Mouse (Mus musculus) G1E (cell line): ENCODE data around the gene Lcor. TPM values are rescaled to one million over a fixed set of nuclear protein-coding genes. Genes with fewer than 3 reads are reported as not detected.

Source experiments
- ATAC-seq: 2 replicates; pipeline ENCODE4 v1.8.0; 2016; ENCODE audit warnings: mild to moderate bottlenecking; ENCODE audit not compliant: insufficient number of reproducible peaks, poor library complexity, low FRiP score, severe bottlenecking; ENCODE audit errors: extremely low read depth
- DNase-seq: peaks from one replicate; pipeline ENCODE4 v3.0.0; 2012; ENCODE audit warnings: low spot score
- H3K27me3 ChIP-seq: 2 replicates; pipeline ENCODE4 v1.6.1; 2012; ENCODE audit warnings: mild to moderate bottlenecking, low read length, inconsistent platforms; ENCODE audit not compliant: insufficient read depth
- H3K36me3 ChIP-seq: replicated peaks from 2 replicates; pipeline ENCODE3; 2012; ENCODE audit warnings: mild to moderate bottlenecking, inconsistent platforms
- H3K4me1 ChIP-seq: 2 replicates; pipeline ENCODE4 v1.6.1; 2012; ENCODE audit warnings: low read depth, low read length, inconsistent platforms, mixed read lengths; ENCODE audit not compliant: insufficient read depth
- H3K4me3 ChIP-seq: 2 replicates; pipeline ENCODE4 v1.5.1; 2012; ENCODE audit warnings: low read depth, mild to moderate bottlenecking, inconsistent platforms, low read length, moderate library complexity, mixed read lengths
- H3K9me3 ChIP-seq: replicated peaks from 2 replicates; pipeline ENCODE4 v1.6.1; 2012; ENCODE audit warnings: inconsistent platforms
- CTCF ChIP-seq: IDR thresholded peaks from 2 replicates; pipeline ENCODE4 v1.5.1; 2012; ENCODE audit warnings: low read depth, low read length, inconsistent platforms, mixed read lengths
- GATA1 ChIP-seq: IDR thresholded peaks from 2 replicates; pipeline ENCODE4 v1.6.1; 2012; ENCODE audit warnings: borderline replicate concordance, low read length, inconsistent platforms, mixed read lengths
- GATA2 ChIP-seq: IDR thresholded peaks from 2 replicates; pipeline ENCODE4 v1.6.1; 2012; ENCODE audit warnings: low read depth, low read length, inconsistent platforms, borderline replicate concordance
- POLR2AphosphoS5 ChIP-seq: IDR thresholded peaks from 2 replicates; pipeline ENCODE4 v1.6.1; 2012; ENCODE audit warnings: low read depth, low read length, inconsistent platforms; ENCODE audit not compliant: insufficient replicate concordance
- TAL1 ChIP-seq: conservative IDR thresholded peaks from 2 replicates; pipeline ENCODE4 v1.6.1; 2012; ENCODE audit warnings: low read depth, low read length, inconsistent platforms, mixed read lengths
- polyA plus RNA-seq: library from polyadenylated mRNA; stranded (reverse); fragments of >175 nt; gene quantifications from 2 replicates; pipeline ENCODE4 v1.2.3, GENCODE M21; 2012
- total RNA-seq, 2 experiments: library from RNA; stranded (forward) in 1 of 2; stranded (reverse) in 1 of 2; fragments of 200-1000 nt in 1 of 2; fragments of >200 nt in 1 of 2; fragmentation: Nextera tagmentation in 1 of 2; gene quantifications; 2 replicates each; pipeline ENCODE4 v1.2.3; 2014 to 2017

Gene Lcor
- total and polyA plus RNA-seq, 3 experiments, result 2.9 to 44.5 (median 16.0) TPM

- H3K4me1 ChIP-seq, result no peaks in the 10 kb centered on the region; the same call in 1 of the 2 replicates
- no peak for ATAC-seq
- no peaks in the 10 kb centered on the region for H3K27me3 ChIP-seq
- no peak for DNase-seq
- TF ChIP-seq GATA1 (no peak), GATA2 (no peak), POLR2AphosphoS5 (no peak), CTCF (no peak)
- peaks cover 55% of the 10 kb centered on the region for H3K36me3 ChIP-seq
- H3K9me3 ChIP-seq, result no peaks in the 10 kb centered on the region
- H3K4me3 ChIP-seq, result no peak overlapping the region
Measured at GRCm38 (mm10) chr19:41573700-41574099, 91.3 kb downstream of the Lcor start.

- TF ChIP-seq GATA2 (no peak), POLR2AphosphoS5 (no peak), CTCF (no peak), GATA1 (no peak), TAL1 (no peak)
- Histone ChIP-seq H3K9me3 (no peaks in the 10 kb centered on the region), H3K36me3 (peaks cover 70% of the 10 kb centered on the region), H3K27me3 (no peaks in the 10 kb centered on the region), H3K4me1 (no peaks in the 10 kb centered on the region), H3K4me3 (no peak overlapping the region)
- DNase-seq (no peak), ATAC-seq (no peak)
Measured at GRCm38 (mm10) chr19:41577576-41577975, 95.1 kb downstream of the Lcor start.

GRCm38 (mm10) chr19:41579311-41579920, 97.0 kb downstream of the Lcor start:
- DNase-seq, result no peak
- Histone ChIP-seq H3K4me3 (no peak overlapping the region), H3K4me1 (no peaks in the 10 kb centered on the region), H3K9me3 (no peaks in the 10 kb centered on the region), H3K36me3 (peaks cover 75% of the 10 kb centered on the region), H3K27me3 (no peaks in the 10 kb centered on the region)
- ATAC-seq, result no peak
- no peak for TF ChIP-seq GATA1

GRCm38 (mm10) chr19:41581706-41582420, 99.4 kb downstream of the Lcor start, which contains the start of gene Gm340:
Gene Gm340, plus strand, starts transcription at chr19:41582370.
- TF ChIP-seq TAL1, result no peak
- TF ChIP-seq GATA1, result no peak
- TF ChIP-seq GATA2, result no peak
- TF ChIP-seq CTCF, result no peak
- TF ChIP-seq POLR2AphosphoS5, result no peak
- DNase-seq, result no peak
- Histone ChIP-seq H3K4me3 (no peak within 1 kb of the TSS), H3K27me3 (no peaks in the 10 kb centered on the region), H3K36me3 (peaks cover 84% of the 10 kb centered on the region), H3K4me1 (no peaks in the 10 kb centered on the region), H3K9me3 (no peaks in the 10 kb centered on the region)
- no peak for ATAC-seq

- H3K27me3 ChIP-seq, result no peaks in the 10 kb centered on the region
- ATAC-seq (no peak), DNase-seq (no peak)
- peaks cover 89% of the 10 kb centered on the region for H3K36me3 ChIP-seq
- no peaks in the 10 kb centered on the region for H3K4me1 ChIP-seq
- H3K9me3 ChIP-seq, result no peaks in the 10 kb centered on the region
- no peak for TF ChIP-seq TAL1
- TF ChIP-seq CTCF, result no peak
- TF ChIP-seq POLR2AphosphoS5, result no peak
- no peak for TF ChIP-seq GATA1
- TF ChIP-seq GATA2, result no peak
- H3K4me3 ChIP-seq, result no peak overlapping the region
Measured at GRCm38 (mm10) chr19:41582918-41583514, 100.6 kb downstream of the Lcor start.

GRCm38 (mm10) chr19:41586752-41587151, 104.3 kb downstream of the Lcor start:
- no peaks in the 10 kb centered on the region for H3K27me3 ChIP-seq
- DNase-seq (no peak), ATAC-seq (no peak)
- H3K36me3 ChIP-seq, result peaks cover 84% of the 10 kb centered on the region
- H3K4me1 ChIP-seq, result no peaks in the 10 kb centered on the region
- no peaks in the 10 kb centered on the region for H3K9me3 ChIP-seq
- TF ChIP-seq GATA1 (no peak), POLR2AphosphoS5 (no peak), CTCF (no peak), TAL1 (no peak), GATA2 (no peak)
- no peak overlapping the region for H3K4me3 ChIP-seq
